Comparison of ENCODE assay signal across 33 mouse cellular contexts in genomic region chrX:109160326-109160725, GRCm38 (mm10). TPM values are rescaled to one million over a fixed set of nuclear protein-coding genes. Genes with fewer than 3 reads are reported as not detected.
A peak's percentile ranks its signal among the peaks of the same experiment; 100 is the strongest.
DNase-seq lines count a peak whose midpoint lies in the region; ATAC-seq and TF ChIP-seq lines count a peak whose summit lies in the region.
"Had no signal": no experiment of that assay in that cellular context is flagged by ENCODE, and none has a peak within 500 bp of the region (broad histone marks: within the 10 kb centered on the region; RNA-seq: fewer than 3 reads in every experiment).

No protein-coding gene starts in this region.

- ATAC-seq in lung, embryonic 16.5 days (ENCODE audit: low read depth): no peak
- ATAC-seq in activated CD4-positive, CD25-positive, alpha-beta regulatory T cell, adult 4 months: peak; percentile 12
- no peak for ATAC-seq in intestine, postnatal 0 days
- ATAC-seq: forebrain, embryonic 15.5 days; hindbrain, postnatal 0 days; Patski had no signal

- DNase-seq in lung, adult 18-20 months: no peak
- no peak for DNase-seq in cerebellum, adult 9-10 months
- DNase-seq in layer of hippocampus, adult 8-10 months (ENCODE audit: low spot score in 2 of 2): no peak
- DNase-seq: adrenal gland, adult 2 months; adrenal gland, postnatal 14 days; B cell, adult 2 months; cerebellum, adult 11 months; cerebellum, adult 2 months; cerebellum, postnatal 10 days; cerebellum, postnatal 36 days; embryo, embryonic 11 days; gastrocnemius, postnatal 25 days; heart, adult 18-20 months; heart, postnatal 10 days; heart, postnatal 4 days; kidney, adult 11 months had no signal

- no peaks in the 10 kb centered on the region for H3K27me3 ChIP-seq in lung, embryonic 16.5 days (ENCODE audit: control insufficient read depth, insufficient read depth, low read depth, low read length)
- H3K27me3 ChIP-seq in intestine, postnatal 0 days (replicated peaks; ENCODE audit: control insufficient read depth, insufficient read depth, low read length): no peaks in the 10 kb centered on the region
- H3K27me3 ChIP-seq: embryonic facial prominence, embryonic 13.5 days; forebrain, embryonic 12.5 days; forebrain, embryonic 15.5 days; heart, embryonic 12.5 days; heart, embryonic 15.5 days had no signal

- TF ChIP-seq CTCF in intestine, postnatal 0 days (IDR thresholded peaks at IDR 0.05; ENCODE audit: low read depth): no peak

- no peak overlapping the region for H3K9ac ChIP-seq in lung, embryonic 16.5 days (ENCODE audit: low read length)
- no peak overlapping the region for H3K9ac ChIP-seq in intestine, postnatal 0 days (ENCODE audit: low read depth, low read length)
- H3K9ac ChIP-seq: embryonic facial prominence, embryonic 13.5 days; forebrain, embryonic 12.5 days; forebrain, embryonic 15.5 days; heart, embryonic 12.5 days; heart, embryonic 15.5 days; hindbrain, embryonic 14.5 days had no signal

- no peak overlapping the region for H3K4me2 ChIP-seq in lung, embryonic 16.5 days (ENCODE audit: low read depth, low read length)
- peak overlapping the region; percentile 30 for H3K4me2 ChIP-seq in intestine, postnatal 0 days (replicated peaks; ENCODE audit: low read depth)
- H3K4me2 ChIP-seq: embryonic facial prominence, embryonic 13.5 days; forebrain, embryonic 12.5 days; forebrain, embryonic 15.5 days; heart, embryonic 12.5 days; heart, embryonic 15.5 days; hindbrain, embryonic 14.5 days had no signal

- no peaks in the 10 kb centered on the region for H3K36me3 ChIP-seq in lung, embryonic 16.5 days (ENCODE audit: control insufficient read depth, insufficient read depth, low read length)
- no peaks in the 10 kb centered on the region for H3K36me3 ChIP-seq in intestine, postnatal 0 days (ENCODE audit: control insufficient read depth, insufficient read depth)
- H3K36me3 ChIP-seq: embryonic facial prominence, embryonic 10.5 days; embryonic facial prominence, embryonic 13.5 days; forebrain, embryonic 12.5 days; forebrain, embryonic 15.5 days; heart, embryonic 12.5 days; heart, embryonic 15.5 days had no signal

- no peak overlapping the region for H3K4me3 ChIP-seq in lung, embryonic 16.5 days (ENCODE audit: low read length)
- no peak overlapping the region for H3K4me3 ChIP-seq in intestine, postnatal 0 days (ENCODE audit: low read depth, low read length)
- H3K4me3 ChIP-seq: embryonic facial prominence, embryonic 10.5 days; embryonic facial prominence, embryonic 13.5 days; erythroblast, embryonic 14.5 days; forebrain, embryonic 12.5 days; forebrain, embryonic 15.5 days; heart, embryonic 12.5 days; heart, embryonic 15.5 days had no signal

- H3K27ac ChIP-seq in lung, embryonic 16.5 days (ENCODE audit: low read length): 0 out of 2 replicates have a peak overlapping the region, but pooled peaks have one; percentile 17
- H3K27ac ChIP-seq in intestine, postnatal 0 days (ENCODE audit: low read depth, low read length): no peak overlapping the region
- H3K27ac ChIP-seq: embryonic facial prominence, embryonic 10.5 days; embryonic facial prominence, embryonic 13.5 days; forebrain, embryonic 12.5 days; forebrain, embryonic 15.5 days; heart, embryonic 15.5 days; hindbrain, embryonic 14.5 days; hindbrain, postnatal 0 days had no signal

- WGBS in lung, embryonic 16.5 days: 75% methylated on average over 1 of the region's 1 CpGs
- 50% methylated on average over 1 of the region's 1 CpGs for WGBS in intestine, postnatal 0 days

- H3K9me3 ChIP-seq in lung, embryonic 16.5 days (ENCODE audit: control insufficient read depth, low read length): no peaks in the 10 kb centered on the region
- no peaks in the 10 kb centered on the region for H3K9me3 ChIP-seq in intestine, postnatal 0 days (ENCODE audit: control insufficient read depth)
- H3K9me3 ChIP-seq: embryonic facial prominence, embryonic 10.5 days; embryonic facial prominence, embryonic 13.5 days; forebrain, embryonic 12.5 days; forebrain, embryonic 15.5 days; heart, embryonic 12.5 days; heart, embryonic 15.5 days had no signal

- no peaks in the 10 kb centered on the region for H3K4me1 ChIP-seq in lung, embryonic 16.5 days (replicated peaks; ENCODE audit: control insufficient read depth, insufficient read depth, low read length)
- H3K4me1 ChIP-seq in intestine, postnatal 0 days (replicated peaks; ENCODE audit: control insufficient read depth, insufficient read depth, low read length): no peaks in the 10 kb centered on the region
- H3K4me1 ChIP-seq: embryonic facial prominence, embryonic 10.5 days; embryonic facial prominence, embryonic 13.5 days; forebrain, embryonic 12.5 days; forebrain, embryonic 15.5 days; heart, embryonic 12.5 days; heart, embryonic 15.5 days had no signal

RNA-seq across cellular contexts. Expression of gene Gm6377, which starts 36.2 kb away (rescaled TPM):
- 0.19 and 0.53 TPM in 2 replicates for polyA plus RNA-seq in lung, embryonic 16.5 days (2015; fragmentation: Nextera tagmentation; extraction: Ambion mirVana)
- polyA plus RNA-seq in activated CD4-positive, CD25-positive, alpha-beta regulatory T cell, adult 4 months (2017; shearing (Covaris generic)): under 1 TPM; 0.17 to 0.62 TPM
- 0.38 and 0.43 TPM in 2 replicates for polyA plus RNA-seq in intestine, postnatal 0 days (2015; fragmentation: Nextera tagmentation; extraction: Ambion mirVana)
- not detected for total RNA-seq in layer of hippocampus, adult 8-10 months (2022)
- total RNA-seq: adrenal gland, postnatal 14 days; ES-E14; gastrocnemius, adult 8-10 months; gastrocnemius, postnatal 25 days; hindbrain, postnatal 0 days had no signal
- polyA plus RNA-seq: adrenal gland, adult 2 months; cerebellum, adult 2 months; cortical plate, adult 2 months; embryonic facial prominence, embryonic 13.5 days; erythroblast, embryonic 14.5 days; forebrain, embryonic 12.5 days; forebrain, embryonic 15.5 days; hindbrain, embryonic 11.5 days; hindbrain, embryonic 14.5 days had no signal
